In the genomic region with DNA sequence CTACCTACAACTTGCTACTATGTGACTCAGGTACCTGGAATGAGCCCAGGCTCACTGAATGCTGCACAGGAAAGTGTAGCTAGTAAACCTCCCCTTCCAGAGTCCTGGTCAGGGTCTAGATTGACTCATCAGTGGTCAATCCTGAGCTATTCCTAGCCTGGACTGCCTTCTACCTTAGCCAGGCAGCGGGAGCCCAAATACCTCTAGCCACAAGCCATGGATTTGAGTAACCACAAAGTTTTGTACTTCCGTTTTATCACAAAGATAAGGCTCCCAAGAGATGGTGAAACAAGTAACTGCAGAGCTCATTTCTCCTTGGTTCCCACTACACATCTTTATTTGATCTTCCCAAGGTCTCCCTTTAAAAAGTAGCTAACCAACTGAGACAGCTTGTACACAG, we compare ENCODE assay signal across 23 mouse cellular contexts. TPM values are rescaled to one million over a fixed set of nuclear protein-coding genes. Genes with fewer than 3 reads are reported as not detected.
DNase-seq lines count a peak whose midpoint lies in the region; ATAC-seq and TF ChIP-seq lines count a peak whose summit lies in the region.
"Had no signal": no experiment of that assay in that cellular context is flagged by ENCODE, and none has a peak within 500 bp of the region (broad histone marks: within the 10 kb centered on the region; RNA-seq: fewer than 3 reads in every experiment).

No protein-coding gene starts in this region.

- TF ChIP-seq EP300 in liver, postnatal 0 days (IDR thresholded peaks at IDR 0.05; ENCODE audit: low read depth) = no peak

- no peaks in the 10 kb centered on the region for H3K27me3 ChIP-seq in forebrain, embryonic 10.5 days (ENCODE audit: poor library complexity, severe bottlenecking)
- H3K27me3 ChIP-seq in forebrain, embryonic 13.5 days = no peaks in the 10 kb centered on the region
- H3K27me3 ChIP-seq in kidney, embryonic 14.5 days (ENCODE audit: control insufficient read depth, insufficient read depth, low read length) = no peaks in the 10 kb centered on the region
- no peaks in the 10 kb centered on the region for H3K27me3 ChIP-seq in liver, postnatal 0 days (ENCODE audit: insufficient read depth, low read length)
- H3K27me3 ChIP-seq: embryonic facial prominence, embryonic 15.5 days; heart, embryonic 15.5 days had no signal

- H3K9ac ChIP-seq in forebrain, embryonic 13.5 days = no peak overlapping the region
- H3K9ac ChIP-seq in kidney, embryonic 14.5 days (ENCODE audit: low read depth, low read length) = no peak overlapping the region
- no peak overlapping the region for H3K9ac ChIP-seq in liver, postnatal 0 days (replicated peaks)
- H3K9ac ChIP-seq: embryonic facial prominence, embryonic 15.5 days; heart, embryonic 15.5 days; hindbrain, embryonic 14.5 days had no signal

- peak; percentile 2 for DNase-seq in forebrain, embryonic 10.5 days (ENCODE audit: extremely low spot score, low spot score)
- DNase-seq in kidney, adult 18-20 months = peak; percentile 1
- DNase-seq in 416B (ENCODE audit: low read depth) (peak; percentile 15), liver (no peak)
- DNase-seq in liver, postnatal 0 days = no peak
- DNase-seq: cerebellum, adult 11 months; cerebellum, adult 8-10 months; cerebellum, postnatal 14 days; embryo, embryonic 11 days; gastrocnemius, postnatal 14 days; heart, postnatal 14 days had no signal

- H3K4me2 ChIP-seq in forebrain, embryonic 13.5 days = no peak overlapping the region
- H3K4me2 ChIP-seq in kidney, embryonic 14.5 days (replicated peaks; ENCODE audit: low read depth, low read length) = no peak overlapping the region
- no peak overlapping the region for H3K4me2 ChIP-seq in liver, postnatal 0 days (ENCODE audit: low read depth, low read length)
- H3K4me2 ChIP-seq: embryonic facial prominence, embryonic 15.5 days; heart, embryonic 11.5 days; heart, embryonic 15.5 days; hindbrain, embryonic 14.5 days had no signal

- no peak for TF ChIP-seq CTCF in liver, postnatal 0 days (IDR thresholded peaks at IDR 0.05; ENCODE audit: low read depth)

- no peak overlapping the region for H3K27ac ChIP-seq in forebrain, embryonic 10.5 days
- H3K27ac ChIP-seq in forebrain, embryonic 13.5 days = no peak overlapping the region
- H3K27ac ChIP-seq in kidney, embryonic 14.5 days (ENCODE audit: low read depth, low read length) = no peak overlapping the region
- H3K27ac ChIP-seq in liver, postnatal 0 days (ENCODE audit: low read depth) = no peak overlapping the region
- H3K27ac ChIP-seq: embryonic facial prominence, embryonic 15.5 days; heart, embryonic 15.5 days; hindbrain, embryonic 10.5 days; hindbrain, embryonic 14.5 days had no signal

- no peaks in the 10 kb centered on the region for H3K4me1 ChIP-seq in forebrain, embryonic 10.5 days
- H3K4me1 ChIP-seq in forebrain, embryonic 13.5 days = no peaks in the 10 kb centered on the region
- no peaks in the 10 kb centered on the region for H3K4me1 ChIP-seq in kidney, embryonic 14.5 days (ENCODE audit: control insufficient read depth, insufficient read depth, low read length)
- no peaks in the 10 kb centered on the region for H3K4me1 ChIP-seq in liver, postnatal 0 days (ENCODE audit: insufficient read depth)
- H3K4me1 ChIP-seq: embryonic facial prominence, embryonic 15.5 days; heart, embryonic 15.5 days; hindbrain, embryonic 10.5 days had no signal

- ATAC-seq in forebrain, embryonic 13.5 days = no peak
- ATAC-seq in kidney, embryonic 14.5 days (ENCODE audit: low FRiP score, low TSS enrichment) = no peak
- ATAC-seq in granulocyte monocyte progenitor cell, adult 5-6 weeks (replicated peaks; ENCODE audit: poor library complexity, severe bottlenecking) = peak; percentile 52
- ATAC-seq in liver, postnatal 0 days = no peak
- ATAC-seq: forebrain, embryonic 16.5 days; intestine, postnatal 0 days had no signal

- H3K4me3 ChIP-seq in forebrain, embryonic 10.5 days = no peak overlapping the region
- H3K4me3 ChIP-seq in forebrain, embryonic 13.5 days = no peak overlapping the region
- H3K4me3 ChIP-seq in kidney, embryonic 14.5 days (ENCODE audit: low read length) = no peak overlapping the region
- no peak overlapping the region for H3K4me3 ChIP-seq in liver, postnatal 0 days (ENCODE audit: low read depth, low read length)
- H3K4me3 ChIP-seq: embryonic facial prominence, embryonic 15.5 days; erythroblast, embryonic 14.5 days; heart, embryonic 15.5 days; hindbrain, embryonic 10.5 days had no signal

- 91% methylated on average over 2 of the region's 2 CpGs for WGBS in forebrain, embryonic 10.5 days
- WGBS in forebrain, embryonic 13.5 days = 91% methylated on average over 2 of the region's 2 CpGs
- 93% methylated on average over 2 of the region's 2 CpGs for WGBS in kidney, embryonic 14.5 days
- WGBS in liver, postnatal 0 days (ENCODE audit: insufficient replicate concordance) = 47% methylated on average over 2 of the region's 2 CpGs

- H3K9me3 ChIP-seq in forebrain, embryonic 10.5 days = no peaks in the 10 kb centered on the region
- H3K9me3 ChIP-seq in forebrain, embryonic 13.5 days (replicated peaks) = no peaks in the 10 kb centered on the region
- H3K9me3 ChIP-seq in kidney, embryonic 14.5 days (ENCODE audit: control insufficient read depth, low read length) = no peaks in the 10 kb centered on the region
- no peaks in the 10 kb centered on the region for H3K9me3 ChIP-seq in liver, postnatal 0 days (ENCODE audit: low read length)
- H3K9me3 ChIP-seq: embryonic facial prominence, embryonic 15.5 days; heart, embryonic 15.5 days; hindbrain, embryonic 10.5 days had no signal

- H3K36me3 ChIP-seq in forebrain, embryonic 10.5 days (replicated peaks) = peaks cover 17% of the 10 kb centered on the region
- H3K36me3 ChIP-seq in forebrain, embryonic 13.5 days (ENCODE audit: poor library complexity, severe bottlenecking) = peaks cover 35% of the 10 kb centered on the region
- H3K36me3 ChIP-seq in kidney, embryonic 14.5 days (ENCODE audit: control insufficient read depth, insufficient read depth, low read length) = peaks cover 63% of the 10 kb centered on the region
- H3K36me3 ChIP-seq in liver, postnatal 0 days (replicated peaks; ENCODE audit: insufficient read depth, low read length) = peaks cover 17% of the 10 kb centered on the region; the same call in 1 of the 2 replicates

RNA-seq across cellular contexts. Expression of a gene that starts 30.9 kb away (rescaled TPM):
- 0.83 and 1.7 TPM in 2 replicates for polyA plus RNA-seq in forebrain, embryonic 10.5 days (2016; fragmentation: Nextera tagmentation; extraction: Ambion mirVana)
- polyA plus RNA-seq in forebrain, embryonic 13.5 days (2015; fragmentation: Nextera tagmentation; extraction: Ambion mirVana) = 2.9 TPM in 2 replicates
- polyA plus RNA-seq in kidney, embryonic 14.5 days (2014; fragmentation: Nextera tagmentation; extraction: Ambion mirVana) = 1.8 and 2.4 TPM in 2 replicates
- total RNA-seq in granulocyte monocyte progenitor cell, adult 5-6 weeks (2014; fragmentation: Nextera tagmentation) = 0.30 TPM in 1 of 2 replicates, not detected in the other
- 0.04 TPM in 1 of 2 replicates, not detected in the other for total RNA-seq in granulocyte monocyte progenitor cell, adult 5-6 weeks (2017)
- 0.14 and 0.18 TPM in 2 replicates for polyA plus RNA-seq in liver, postnatal 0 days (2015; fragmentation: Nextera tagmentation; extraction: Ambion mirVana)
- total RNA-seq: common myeloid progenitor, adult 5-6 weeks had no signal

RNA-seq across cellular contexts. Expression of a gene that starts 31.2 kb away (rescaled TPM):
- 3.7 and 3.9 TPM in 2 replicates for polyA plus RNA-seq in forebrain, embryonic 10.5 days (2016; fragmentation: Nextera tagmentation; extraction: Ambion mirVana)
- 5.3 and 6.1 TPM in 2 replicates for polyA plus RNA-seq in forebrain, embryonic 13.5 days (2015; fragmentation: Nextera tagmentation; extraction: Ambion mirVana)
- polyA plus RNA-seq in kidney, embryonic 14.5 days (2014; fragmentation: Nextera tagmentation; extraction: Ambion mirVana) = 2.2 and 4.6 TPM in 2 replicates
- 1.3 and 2.1 TPM in 2 replicates for total RNA-seq in granulocyte monocyte progenitor cell, adult 5-6 weeks (2014; fragmentation: Nextera tagmentation)
- 0.10 and 1.7 TPM in 2 replicates for total RNA-seq in granulocyte monocyte progenitor cell, adult 5-6 weeks (2017)
- 1.1 and 1.2 TPM in 2 replicates for polyA plus RNA-seq in liver, postnatal 0 days (2015; fragmentation: Nextera tagmentation; extraction: Ambion mirVana)
- polyA plus RNA-seq: erythroblast, embryonic 14.5 days had no signal

Comparison
In these comparisons a context has a peak if more than half of its experiments do, and no peak if none do; other contexts are left out.
1. DNase-seq: peak in forebrain, embryonic 10.5 days (single experiment), kidney, adult 18-20 months (single experiment) and 416B (single experiment); none in liver, postnatal 0 days (single experiment) and liver (single experiment).